Mouse (Mus musculus): ENCODE measurements around the gene Btnl4.

The Btnl4 gene

GRCm38 (mm10) chr17:34427597-34427996 is 49.5 kb downstream of the Btnl4 start:
- no peak for DNase-seq

- no peak for DNase-seq
Measured at GRCm38 (mm10) chr17:34420014-34420413, 57.1 kb downstream of the Btnl4 start.

Measured in cerebellum, adult 11 months (tissue).